Mouse (Mus musculus): ENCODE results near the gene Kif26b.

DNA sequence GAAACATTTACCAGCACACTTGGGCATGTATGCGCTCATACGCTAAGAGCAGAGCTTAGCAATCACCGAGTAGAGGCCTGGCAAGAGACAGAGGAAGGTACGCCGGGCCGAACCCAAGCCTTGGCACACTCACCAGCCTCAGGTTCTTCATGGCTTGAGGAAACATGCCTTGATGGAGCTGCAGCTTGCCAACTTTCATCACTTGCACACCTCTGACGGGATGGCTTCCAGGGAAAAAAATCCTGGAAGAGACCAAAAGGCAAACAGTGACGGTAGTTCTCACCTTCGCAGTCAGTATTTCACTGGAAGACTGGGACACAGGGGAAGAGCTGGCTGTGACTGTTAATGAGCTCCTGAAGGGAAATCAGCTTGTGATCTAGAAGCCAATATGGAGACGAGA is 443.1 kb downstream of the Kif26b start:
- TF ChIP-seq CTCF (IDR thresholded peaks at IDR 0.05; ENCODE audit: control insufficient read depth, insufficient read depth, low read length) (no peak), POLR2A (IDR thresholded peaks at IDR 0.05; ENCODE audit: borderline replicate concordance, control insufficient read depth, low read depth, low read length) (no peak)
